Mouse (Mus musculus) adrenal gland, postnatal 36 days (tissue): ENCODE results near the gene Gm20696. TPM values are rescaled to one million over a fixed set of nuclear protein-coding genes. Genes with fewer than 3 reads are reported as not detected.

ENCODE experiments used
- DNase-seq, 2 experiments: peaks; one replicate each; pipeline ENCODE4 v3.0.0; 2021; ENCODE audit warnings: mixed read lengths in 1 of 2
- total RNA-seq, 2 experiments: library from RNA; stranded (reverse); gene quantifications; 2 replicates each; pipeline ENCODE4 v1.2.3; 2021

Gm20696 gene
- total RNA-seq, 2 experiments from 2014 or later, result 3.4 to 4.7 TPM

DNA sequence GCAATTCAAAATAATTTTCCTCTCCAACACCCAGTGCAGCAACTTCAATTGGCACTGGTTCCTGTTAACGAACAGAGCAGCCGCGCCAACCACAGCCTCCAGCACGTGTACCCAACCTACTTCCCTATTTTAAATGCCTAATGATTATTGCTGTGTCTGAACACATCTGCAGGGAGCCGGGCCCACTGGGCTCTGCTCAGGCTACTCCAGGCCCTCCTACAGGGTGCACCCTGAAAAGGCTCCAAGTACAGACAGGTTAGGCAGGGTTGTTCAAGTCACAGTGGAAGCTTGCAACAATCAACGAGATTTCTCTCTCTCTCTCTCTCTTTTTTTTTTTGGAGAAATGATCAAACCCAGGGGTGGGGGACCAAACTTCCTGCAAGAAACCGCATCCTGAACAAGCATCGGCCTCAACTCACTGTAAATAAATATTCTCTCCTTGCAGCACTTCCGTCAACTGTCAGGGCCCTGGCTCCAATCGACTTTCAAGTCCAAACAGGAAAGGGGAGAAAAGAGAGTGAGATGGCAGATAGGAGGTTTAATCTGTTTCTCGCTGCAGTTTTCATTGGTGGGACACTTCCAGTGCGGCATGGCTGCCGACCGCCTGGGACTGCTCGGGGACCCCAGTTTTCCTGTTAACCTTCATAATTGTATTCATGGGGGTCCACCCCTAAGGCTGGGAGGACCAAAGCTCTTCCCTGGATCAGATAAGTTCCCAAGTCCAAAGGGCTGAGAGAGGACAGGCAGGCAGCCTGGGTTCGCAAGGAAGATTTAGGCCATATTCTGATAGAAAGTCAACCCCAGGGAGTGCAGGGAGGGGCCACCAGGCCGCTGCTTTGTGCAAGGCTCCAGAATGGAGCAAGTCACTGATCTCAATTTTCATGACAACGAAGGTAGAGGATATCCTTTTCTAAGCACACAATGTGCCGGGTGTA, 277.6 kb downstream of the Gm20696 start:
- DNase-seq, result no peak

GRCm38 (mm10) chr6:99388023-99388422, 278.6 kb downstream of the Gm20696 start:
- no peak for DNase-seq

- peak; percentile 20 to 56 for DNase-seq
These were observed 281.5 kb downstream of the Gm20696 start for GRCm38 (mm10) chr6:99385059-99385604.

GRCm38 (mm10) chr6:99383846-99384472, 282.6 kb downstream of the Gm20696 start:
- no peak for DNase-seq

- DNase-seq, result no peak
These were observed 286.5 kb downstream of the Gm20696 start for GRCm38 (mm10) chr6:99380146-99380545.

- DNase-seq, result peak; percentile 44 to 67
These were observed 287.4 kb downstream of the Gm20696 start for GRCm38 (mm10) chr6:99378997-99379710.

- no peak for DNase-seq
These were observed 288.9 kb downstream of the Gm20696 start for GRCm38 (mm10) chr6:99377716-99378115.

- no peak for DNase-seq
These were observed 289.5 kb downstream of the Gm20696 start for GRCm38 (mm10) chr6:99377131-99377530.

GRCm38 (mm10) chr6:99376721-99377120, 289.9 kb downstream of the Gm20696 start:
- no peak for DNase-seq

GRCm38 (mm10) chr6:99375865-99376264, 290.7 kb downstream of the Gm20696 start:
- DNase-seq, result no peak

DNA sequence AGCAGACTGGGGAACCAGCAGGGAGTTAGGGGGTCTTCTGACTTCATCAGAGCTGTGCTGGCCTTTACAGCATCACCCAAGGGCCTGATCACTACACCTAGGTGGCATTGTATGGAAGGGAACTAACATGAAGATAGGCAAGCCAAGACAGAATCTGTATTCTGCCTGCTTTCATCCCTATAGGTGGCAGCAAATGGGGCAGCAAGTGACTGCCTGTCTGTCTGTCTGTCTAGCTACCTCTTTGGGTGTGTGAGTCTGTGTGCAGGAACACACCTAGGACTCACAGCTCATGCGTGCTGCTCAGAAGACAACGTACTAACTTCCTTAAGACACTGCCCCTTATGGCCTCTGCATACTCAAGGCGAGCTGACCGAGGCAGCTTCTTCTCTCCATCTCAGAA, 291.2 kb downstream of the Gm20696 start:
- DNase-seq, result no peak

GRCm38 (mm10) chr6:99374448-99375271, 291.9 kb downstream of the Gm20696 start:
- peak in 1 of 2 experiments; percentile 25 for DNase-seq

DNA sequence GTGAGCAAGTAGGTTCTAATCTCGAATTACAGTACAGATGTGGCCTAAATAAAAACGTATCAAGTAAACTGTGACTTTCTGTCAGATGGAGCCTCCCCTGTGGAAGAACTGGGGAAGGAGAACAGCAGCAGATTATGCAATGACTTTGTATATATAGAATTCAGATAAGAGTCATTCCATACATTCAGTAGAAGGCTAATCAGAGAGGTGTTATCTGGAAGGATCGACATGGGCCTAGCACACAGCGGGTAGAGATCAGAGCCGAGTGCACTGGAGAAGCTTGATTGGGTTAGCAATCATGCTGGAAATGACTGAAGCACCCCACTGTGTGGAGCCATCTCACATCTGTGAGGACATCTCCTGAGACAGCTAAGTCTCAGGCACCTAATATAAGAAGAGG, 294.2 kb downstream of the Gm20696 start:
- DNase-seq, result no peak

DNA sequence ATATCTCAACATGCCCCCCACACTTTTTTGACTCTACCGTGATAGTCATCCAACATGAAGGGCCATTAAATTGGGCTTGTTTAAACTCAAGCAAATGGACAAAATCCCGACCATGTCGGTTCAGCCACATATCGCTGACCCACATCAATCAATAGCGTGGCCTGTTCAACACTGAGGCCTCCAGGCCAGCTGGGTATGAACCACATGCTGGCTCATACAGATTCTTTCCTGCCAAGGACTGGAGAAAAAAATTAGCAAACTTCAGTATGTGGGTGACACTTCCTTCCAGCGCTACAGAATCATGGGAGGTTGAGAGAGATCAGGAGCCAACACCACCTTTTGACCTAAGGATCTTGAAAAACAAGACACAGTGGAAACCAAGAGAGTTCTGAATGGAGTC, 294.6 kb downstream of the Gm20696 start:
- no peak for DNase-seq

GRCm38 (mm10) chr6:99369931-99370330, 296.7 kb downstream of the Gm20696 start:
- DNase-seq, result peak in 1 of 2 experiments; percentile 37

- DNase-seq, result no peak
These were observed 297.4 kb downstream of the Gm20696 start for GRCm38 (mm10) chr6:99369156-99369555.

GRCm38 (mm10) chr6:99368118-99368753, 298.4 kb downstream of the Gm20696 start:
- no peak for DNase-seq

DNA sequence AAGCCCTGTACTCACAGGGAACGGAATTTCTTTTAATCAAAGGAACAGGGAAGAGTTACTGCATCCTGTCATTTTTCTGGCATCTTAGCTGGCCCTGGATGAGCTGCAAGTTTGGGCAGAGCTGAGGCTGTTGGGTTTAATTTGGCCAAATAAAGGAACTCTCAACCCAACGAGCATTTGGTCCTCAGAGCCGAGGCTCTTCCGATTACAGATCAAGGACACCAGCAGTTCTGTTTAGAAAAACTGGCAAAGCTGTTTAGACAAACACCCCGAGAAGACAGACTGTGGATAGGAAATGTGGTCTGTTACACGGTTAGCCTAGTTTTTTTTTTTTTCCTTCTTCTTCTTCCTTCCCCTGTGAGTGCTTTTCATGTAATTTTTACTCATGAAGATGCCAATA, 302.1 kb downstream of the Gm20696 start:
- DNase-seq, result peak in 1 of 2 experiments; percentile 25

GRCm38 (mm10) chr6:99360581-99360980, 306.0 kb downstream of the Gm20696 start:
- no peak for DNase-seq

DNA sequence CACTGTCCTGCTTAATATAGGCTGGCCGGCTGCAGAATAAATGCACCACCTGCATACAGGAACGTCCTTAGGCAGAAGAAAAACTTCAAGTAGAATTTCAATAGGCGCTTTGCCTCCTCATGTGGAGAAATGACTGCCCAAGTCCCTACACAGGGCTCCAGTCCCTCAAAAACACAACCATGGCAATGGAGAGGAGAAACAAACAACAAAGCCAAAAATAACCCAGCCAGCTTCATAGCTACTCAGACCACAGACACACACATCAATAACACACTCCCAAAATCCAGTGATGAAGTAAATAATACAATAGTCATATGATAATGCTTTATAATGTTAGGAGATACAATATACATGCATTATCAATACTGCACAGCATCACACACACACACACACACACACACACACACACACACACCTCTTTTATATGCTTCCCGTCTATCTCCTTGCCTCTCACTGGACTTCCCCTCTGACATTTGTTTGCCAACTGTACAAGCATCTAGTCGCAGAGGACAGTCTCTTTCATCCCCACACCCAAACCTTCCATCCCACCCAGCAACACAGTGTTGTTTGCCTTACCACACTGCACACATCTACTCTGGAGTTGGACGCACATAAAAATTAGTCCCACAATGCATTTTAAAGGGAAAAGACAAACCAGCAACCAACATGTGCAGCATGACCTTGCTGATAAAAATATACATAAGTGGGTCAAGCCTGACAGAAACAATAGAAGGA, 306.7 kb downstream of the Gm20696 start:
- no peak for DNase-seq
